Mouse (Mus musculus): ENCODE results near the gene Ccdc87. TPM values are rescaled to one million over a fixed set of nuclear protein-coding genes. Genes with fewer than 3 reads are reported as not detected.
A peak's percentile ranks its signal among the peaks of the same experiment; 100 is the strongest.

The Ccdc87 gene
- polyA plus RNA-seq, 1 experiment from 2014 or later: 0.07 TPM

DNA sequence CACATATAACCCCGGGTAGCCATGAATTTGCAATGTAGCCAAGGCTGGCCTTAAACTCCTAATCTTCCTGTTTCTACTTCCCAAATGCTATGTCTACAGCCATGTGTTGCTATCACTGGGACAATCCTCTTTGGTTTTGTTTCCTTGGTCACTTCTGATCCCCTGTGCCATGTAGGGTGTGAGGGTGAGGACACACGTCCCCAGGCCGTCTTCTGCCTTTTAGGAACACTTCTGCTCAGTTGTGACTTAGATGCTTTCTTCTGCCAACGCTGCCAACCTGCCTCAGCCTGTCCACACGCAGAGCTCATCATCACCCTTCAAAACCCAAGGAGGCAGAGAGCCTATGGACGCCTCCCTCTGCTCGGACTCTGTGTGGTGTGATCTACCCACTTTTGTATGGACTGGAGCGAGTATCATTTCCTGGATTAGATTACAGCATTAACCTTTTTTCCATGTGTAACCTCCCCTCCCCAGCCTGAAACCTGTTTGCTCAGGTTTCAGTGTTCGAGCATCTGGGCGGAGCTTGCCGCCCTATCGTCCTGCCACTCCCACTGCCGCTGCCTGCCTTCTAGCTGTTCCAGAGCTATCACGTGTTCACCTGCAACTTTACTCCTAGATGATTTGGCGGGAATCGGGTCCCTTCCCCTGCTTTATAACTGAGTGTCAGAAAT lies 10.6 kb upstream of the Ccdc87 start:
- Histone ChIP-seq H3K9ac (replicated peaks; ENCODE audit: low read depth, low read length) (no peak overlapping the region), H3K4me2 (replicated peaks; ENCODE audit: low read depth, low read length) (no peak overlapping the region), H3K4me3 (ENCODE audit: low read depth, low read length) (no peak overlapping the region), H3K9me3 (ENCODE audit: control insufficient read depth, low read depth, low read length) (no peaks in the 10 kb centered on the region), H3K27me3 (ENCODE audit: control insufficient read depth, insufficient read depth, low read length) (no peaks in the 10 kb centered on the region), H3K4me1 (ENCODE audit: control insufficient read depth, insufficient read depth, low read length) (no peaks in the 10 kb centered on the region), H3K27ac (ENCODE audit: low read length) (no peak overlapping the region), H3K36me3 (ENCODE audit: control insufficient read depth, insufficient read depth, low read length) (peaks cover 11% of the 10 kb centered on the region)
- WGBS: 45% methylated on average over 16 of the region's 16 CpGs
- ATAC-seq (ENCODE audit: insufficient number of reproducible peaks, insufficient read depth, low FRiP score, low read depth): peak; percentile 75; the same call in 1 of the 2 replicates

DNA sequence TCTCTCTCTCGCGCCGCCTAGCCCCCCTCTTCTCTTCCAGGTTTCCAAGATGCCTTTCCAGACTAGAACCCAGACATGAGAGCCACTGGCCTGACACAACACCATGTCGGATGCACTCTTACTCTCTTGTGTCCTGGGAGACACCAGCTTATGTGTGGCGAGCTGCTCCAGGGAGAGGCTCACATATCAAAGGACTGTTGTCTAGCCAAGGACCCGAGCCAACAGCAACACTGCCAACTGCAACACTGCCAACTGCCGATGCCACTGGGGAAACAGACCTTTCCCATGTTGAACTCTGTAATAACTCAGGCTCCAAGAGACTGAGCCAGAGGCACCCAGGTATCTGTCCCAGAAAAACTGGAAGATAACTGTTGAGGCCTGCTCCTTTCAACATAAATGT lies 10.0 kb upstream of the Ccdc87 start:
- H3K27me3 ChIP-seq (ENCODE audit: control insufficient read depth, insufficient read depth, low read length): no peaks in the 10 kb centered on the region
- no peak overlapping the region for H3K4me2 ChIP-seq (replicated peaks; ENCODE audit: low read depth, low read length)
- no peak overlapping the region for H3K4me3 ChIP-seq (ENCODE audit: low read depth, low read length)
- H3K9me3 ChIP-seq (ENCODE audit: control insufficient read depth, low read depth, low read length): no peaks in the 10 kb centered on the region
- peaks cover 11% of the 10 kb centered on the region for H3K36me3 ChIP-seq (ENCODE audit: control insufficient read depth, insufficient read depth, low read length)
- H3K9ac ChIP-seq (replicated peaks; ENCODE audit: low read depth, low read length): no peak overlapping the region
- ATAC-seq (ENCODE audit: insufficient number of reproducible peaks, insufficient read depth, low FRiP score, low read depth): no peak
- H3K27ac ChIP-seq (ENCODE audit: low read length): no peak overlapping the region
- WGBS: 62% methylated on average over 7 of the region's 7 CpGs
- H3K4me1 ChIP-seq (ENCODE audit: control insufficient read depth, insufficient read depth, low read length): no peaks in the 10 kb centered on the region

GRCm38 (mm10) chr19:4833977-4834376 lies 5.2 kb upstream of the Ccdc87 start:
- WGBS: 85% methylated on average over 8 of the region's 8 CpGs
- H3K4me3 ChIP-seq (ENCODE audit: low read depth, low read length): no peak overlapping the region
- H3K27me3 ChIP-seq (ENCODE audit: control insufficient read depth, insufficient read depth, low read length): no peaks in the 10 kb centered on the region
- H3K4me2 ChIP-seq (replicated peaks; ENCODE audit: low read depth, low read length): no peak overlapping the region
- no peak overlapping the region for H3K27ac ChIP-seq (ENCODE audit: low read length)
- 0 out of 2 replicates have a peak, but pooled peaks cover 10% of the 10 kb centered on the region for H3K4me1 ChIP-seq (ENCODE audit: control insufficient read depth, insufficient read depth, low read length)
- H3K9ac ChIP-seq (replicated peaks; ENCODE audit: low read depth, low read length): no peak overlapping the region
- ATAC-seq (ENCODE audit: insufficient number of reproducible peaks, insufficient read depth, low FRiP score, low read depth): no peak
- no peaks in the 10 kb centered on the region for H3K9me3 ChIP-seq (ENCODE audit: control insufficient read depth, low read depth, low read length)
- H3K36me3 ChIP-seq (ENCODE audit: control insufficient read depth, insufficient read depth, low read length): peaks cover 8% of the 10 kb centered on the region

- WGBS: 66% methylated on average over 2 of the region's 2 CpGs
- H3K27me3 ChIP-seq (ENCODE audit: control insufficient read depth, insufficient read depth, low read length): no peaks in the 10 kb centered on the region; the same call in 1 of the 2 replicates
- no peak for ATAC-seq (ENCODE audit: insufficient number of reproducible peaks, insufficient read depth, low FRiP score, low read depth)
- H3K9me3 ChIP-seq (ENCODE audit: control insufficient read depth, low read depth, low read length): no peaks in the 10 kb centered on the region
- H3K4me3 ChIP-seq (ENCODE audit: low read depth, low read length): no peak overlapping the region
- no peak overlapping the region for H3K9ac ChIP-seq (replicated peaks; ENCODE audit: low read depth, low read length)
- peaks cover 6% of the 10 kb centered on the region for H3K36me3 ChIP-seq (ENCODE audit: control insufficient read depth, insufficient read depth, low read length)
- H3K27ac ChIP-seq (ENCODE audit: low read length): no peak overlapping the region
- H3K4me2 ChIP-seq (replicated peaks; ENCODE audit: low read depth, low read length): no peak overlapping the region
- 0 out of 2 replicates have a peak, but pooled peaks cover 13% of the 10 kb centered on the region for H3K4me1 ChIP-seq (ENCODE audit: control insufficient read depth, insufficient read depth, low read length)
These were observed 3.1 kb upstream of the Ccdc87 start for GRCm38 (mm10) chr19:4836096-4836495.

- no peak for ATAC-seq (ENCODE audit: insufficient number of reproducible peaks, insufficient read depth, low FRiP score, low read depth)
- H3K9me3 ChIP-seq (ENCODE audit: control insufficient read depth, low read depth, low read length): no peaks in the 10 kb centered on the region
- 94% methylated on average over 6 of the region's 6 CpGs for WGBS
- H3K4me3 ChIP-seq (ENCODE audit: low read depth, low read length): no peak overlapping the region
- no peak overlapping the region for H3K4me2 ChIP-seq (replicated peaks; ENCODE audit: low read depth, low read length)
- H3K4me1 ChIP-seq (ENCODE audit: control insufficient read depth, insufficient read depth, low read length): 0 out of 2 replicates have a peak, but pooled peaks cover 13% of the 10 kb centered on the region
- no peak overlapping the region for H3K9ac ChIP-seq (replicated peaks; ENCODE audit: low read depth, low read length)
- H3K36me3 ChIP-seq (ENCODE audit: control insufficient read depth, insufficient read depth, low read length): peaks cover 6% of the 10 kb centered on the region; the same call in 1 of the 2 replicates
- H3K27me3 ChIP-seq (ENCODE audit: control insufficient read depth, insufficient read depth, low read length): peaks cover 5% of the 10 kb centered on the region; the same call in 1 of the 2 replicates
- H3K27ac ChIP-seq (ENCODE audit: low read length): no peak overlapping the region
These were observed 2.1 kb upstream of the Ccdc87 start for GRCm38 (mm10) chr19:4837049-4837448.

GRCm38 (mm10) chr19:4838526-4839140 lies 533 bp upstream of the Ccdc87 start:
- ATAC-seq (ENCODE audit: insufficient number of reproducible peaks, insufficient read depth, low FRiP score, low read depth): no peak
- 27% methylated on average over 10 of the region's 10 CpGs for WGBS
- Histone ChIP-seq H3K4me1 (ENCODE audit: control insufficient read depth, insufficient read depth, low read length) (0 out of 2 replicates have a peak, but pooled peaks cover 13% of the 10 kb centered on the region), H3K9me3 (ENCODE audit: control insufficient read depth, low read depth, low read length) (no peaks in the 10 kb centered on the region), H3K9ac (replicated peaks; ENCODE audit: low read depth, low read length) (peak overlapping the region; percentile 54), H3K27me3 (ENCODE audit: control insufficient read depth, insufficient read depth, low read length) (peaks cover 8% of the 10 kb centered on the region; the same call in 1 of the 2 replicates), H3K4me2 (replicated peaks; ENCODE audit: low read depth, low read length) (peak overlapping the region; percentile 78), H3K27ac (ENCODE audit: low read length) (no peak overlapping the region), H3K4me3 (ENCODE audit: low read depth, low read length) (peak overlapping the region; percentile 55), H3K36me3 (ENCODE audit: control insufficient read depth, insufficient read depth, low read length) (no peaks in the 10 kb centered on the region)

GRCm38 (mm10) chr19:4840848-4841247 lies 1.7 kb downstream of the Ccdc87 start:
- Histone ChIP-seq H3K36me3 (ENCODE audit: control insufficient read depth, insufficient read depth, low read length) (no peaks in the 10 kb centered on the region), H3K4me2 (replicated peaks; ENCODE audit: low read depth, low read length) (no peak overlapping the region), H3K27ac (ENCODE audit: low read length) (no peak overlapping the region), H3K27me3 (ENCODE audit: control insufficient read depth, insufficient read depth, low read length) (peaks cover 8% of the 10 kb centered on the region; the same call in 1 of the 2 replicates), H3K4me3 (ENCODE audit: low read depth, low read length) (no peak overlapping the region), H3K9ac (replicated peaks; ENCODE audit: low read depth, low read length) (no peak overlapping the region), H3K4me1 (ENCODE audit: control insufficient read depth, insufficient read depth, low read length) (0 out of 2 replicates have a peak, but pooled peaks cover 13% of the 10 kb centered on the region), H3K9me3 (ENCODE audit: control insufficient read depth, low read depth, low read length) (no peaks in the 10 kb centered on the region)
- 80% methylated on average over 9 of the region's 9 CpGs for WGBS
- ATAC-seq (ENCODE audit: insufficient number of reproducible peaks, insufficient read depth, low FRiP score, low read depth): no peak

GRCm38 (mm10) chr19:4842611-4843010 lies 3.4 kb downstream of the Ccdc87 start:
- no peak overlapping the region for H3K4me3 ChIP-seq (ENCODE audit: low read depth, low read length)
- no peak for ATAC-seq (ENCODE audit: insufficient number of reproducible peaks, insufficient read depth, low FRiP score, low read depth)
- H3K27ac ChIP-seq (ENCODE audit: low read length): no peak overlapping the region
- H3K9me3 ChIP-seq (ENCODE audit: control insufficient read depth, low read depth, low read length): no peaks in the 10 kb centered on the region
- 0 out of 2 replicates have a peak, but pooled peaks cover 13% of the 10 kb centered on the region for H3K4me1 ChIP-seq (ENCODE audit: control insufficient read depth, insufficient read depth, low read length)
- no peaks in the 10 kb centered on the region for H3K36me3 ChIP-seq (ENCODE audit: control insufficient read depth, insufficient read depth, low read length)
- peaks cover 8% of the 10 kb centered on the region; the same call in 1 of the 2 replicates for H3K27me3 ChIP-seq (ENCODE audit: control insufficient read depth, insufficient read depth, low read length)
- H3K9ac ChIP-seq (replicated peaks; ENCODE audit: low read depth, low read length): no peak overlapping the region
- no peak overlapping the region for H3K4me2 ChIP-seq (replicated peaks; ENCODE audit: low read depth, low read length)
- 78% methylated on average over 2 of the region's 2 CpGs for WGBS

Data from stomach, embryonic 14.5 days (tissue).